Mouse (Mus musculus): Measurements from ENCODE around the gene Slc25a10.

Slc25a10 gene

GRCm38 (mm10) chr11:120491317-120492023 lies at the start of gene Slc25a10:
Gene Slc25a10 (plus strand): TSS chr11:120491840.
- in situ Hi-C loops (cut with MboI) = no loop called here

- in situ Hi-C loops (cut with MboI) = no loop called here
Measured at GRCm38 (mm10) chr11:120442344-120442743, 49.3 kb upstream of the Slc25a10 start, which contains the start of gene Tspan10. Gene Tspan10 (plus strand): TSS chr11:120442644.

GRCm38 (mm10) chr11:120442765-120443280 lies 48.8 kb upstream of the Slc25a10 start:
- in situ Hi-C loops (cut with MboI) = no loop called here

GRCm38 (mm10) chr11:120444106-120444505 lies 47.5 kb upstream of the Slc25a10 start:
- in situ Hi-C loops (cut with MboI) = no loop called here

GRCm38 (mm10) chr11:120445475-120445874 lies 46.2 kb upstream of the Slc25a10 start:
- in situ Hi-C loops (cut with MboI) = no loop called here

- in situ Hi-C loops (cut with MboI) = no loop called here
Measured at GRCm38 (mm10) chr11:120447179-120447578, 44.5 kb upstream of the Slc25a10 start.

GRCm38 (mm10) chr11:120452246-120452645 lies 39.4 kb upstream of the Slc25a10 start:
- in situ Hi-C loops (cut with MboI) = no loop called here

GRCm38 (mm10) chr11:120453306-120453705 lies 38.3 kb upstream of the Slc25a10 start, which contains the start of gene Pde6g:
Gene Pde6g (minus strand): TSS chr11:120453500.
- in situ Hi-C loops (cut with MboI) = no loop called here

- in situ Hi-C loops (cut with MboI) = no loop called here
Measured at GRCm38 (mm10) chr11:120454965-120455364, 36.7 kb upstream of the Slc25a10 start.

GRCm38 (mm10) chr11:120455413-120455812 lies 36.2 kb upstream of the Slc25a10 start:
- in situ Hi-C loops (cut with MboI) = no loop called here

GRCm38 (mm10) chr11:120457370-120457769 lies 34.3 kb upstream of the Slc25a10 start:
- in situ Hi-C loops (cut with MboI) = no loop called here

GRCm38 (mm10) chr11:120457772-120458751 lies 33.6 kb upstream of the Slc25a10 start, which contains the start of the genes Oxld1 and Ccdc137:
Gene Oxld1 (minus strand): TSS chr11:120458068.
Gene Ccdc137 (plus strand): TSS chr11:120458115.
- in situ Hi-C loops (cut with MboI) = no loop called here

GRCm38 (mm10) chr11:120458847-120459597 lies 32.6 kb upstream of the Slc25a10 start:
- in situ Hi-C loops (cut with MboI) = no loop called here

- in situ Hi-C loops (cut with MboI) = no loop called here
Measured at GRCm38 (mm10) chr11:120463536-120463935, 28.1 kb upstream of the Slc25a10 start.

- in situ Hi-C loops (cut with MboI) = no loop called here
Measured at GRCm38 (mm10) chr11:120464365-120464764, 27.3 kb upstream of the Slc25a10 start.

- in situ Hi-C loops (cut with MboI) = no loop called here
Measured at GRCm38 (mm10) chr11:120465521-120465920, 26.1 kb upstream of the Slc25a10 start.

GRCm38 (mm10) chr11:120467051-120467735 lies 24.4 kb upstream of the Slc25a10 start, which contains the start of gene Arl16:
Gene Arl16 (minus strand): TSS chr11:120467607.
- in situ Hi-C loops (cut with MboI) = no loop called here

GRCm38 (mm10) chr11:120467736-120468092 lies 23.9 kb upstream of the Slc25a10 start:
- in situ Hi-C loops (cut with MboI) = no loop called here

GRCm38 (mm10) chr11:120472052-120472451 lies 19.6 kb upstream of the Slc25a10 start:
- in situ Hi-C loops (cut with MboI) = no loop called here

GRCm38 (mm10) chr11:120483448-120483934 lies 8.1 kb upstream of the Slc25a10 start:
- in situ Hi-C loops (cut with MboI) = no loop called here

All from mature B cell (primary cell).